ENCODE assay signal across 9 mouse cellular contexts in genomic region chr16:90624039-90624625, GRCm38 (mm10).
DNase-seq lines count a peak whose midpoint lies in the region; ATAC-seq and TF ChIP-seq lines count a peak whose summit lies in the region.
"Had no signal": no experiment of that assay in that cellular context is flagged by ENCODE, and none has a peak within 500 bp of the region (broad histone marks: within the 10 kb centered on the region; RNA-seq: fewer than 3 reads in every experiment).

No protein-coding gene starts in this region.

- no peak overlapping the region for H3K9ac ChIP-seq in limb, embryonic 15.5 days

- TF ChIP-seq CTCF in brain, embryonic 14.5 days (IDR thresholded peaks at IDR 0.05; ENCODE audit: borderline replicate concordance, extremely low read depth, insufficient read depth, insufficient read length): no peak
- no peak for TF ChIP-seq CTCF in kidney, adult 2 months (conservative IDR thresholded peaks at IDR 0.05; ENCODE audit: insufficient read depth, insufficient read length, low read depth, low read length)

- no peaks in the 10 kb centered on the region for H3K9me3 ChIP-seq in limb, embryonic 15.5 days

- H3K4me3 ChIP-seq in kidney, adult 2 months (ENCODE audit: insufficient read depth, low read depth, low read length): no peak overlapping the region
- peak overlapping the region; percentile 8; the same call in 1 of the 2 replicates for H3K4me3 ChIP-seq in limb, embryonic 15.5 days
- H3K4me3 ChIP-seq: erythroblast, embryonic 14.5 days had no signal

- H3K27me3 ChIP-seq in kidney, adult 2 months (replicated peaks; ENCODE audit: control insufficient read depth, insufficient read depth, low read length): no peaks in the 10 kb centered on the region
- no peaks in the 10 kb centered on the region for H3K27me3 ChIP-seq in limb, embryonic 15.5 days

- no peaks in the 10 kb centered on the region for H3K36me3 ChIP-seq in kidney, adult 2 months (ENCODE audit: control insufficient read depth, insufficient read depth, low read length)
- no peaks in the 10 kb centered on the region for H3K36me3 ChIP-seq in limb, embryonic 15.5 days

- 47% methylated on average over 17 of the region's 17 CpGs for WGBS in kidney, adult 2 months
- WGBS in limb, embryonic 15.5 days: 23% methylated on average over 17 of the region's 17 CpGs

- 0 out of 2 replicates have a peak, but pooled peaks cover 2% of the 10 kb centered on the region for H3K4me1 ChIP-seq in kidney, adult 2 months (ENCODE audit: control insufficient read depth, insufficient read depth, low read length)
- H3K4me1 ChIP-seq in limb, embryonic 15.5 days: peaks cover 68% of the 10 kb centered on the region

- H3K4me2 ChIP-seq in limb, embryonic 15.5 days: peak overlapping the region; percentile 30

- H3K27ac ChIP-seq in kidney, adult 2 months (ENCODE audit: insufficient read depth, low read depth, low read length): no peak overlapping the region
- peak overlapping the region; percentile 79 for H3K27ac ChIP-seq in limb, embryonic 15.5 days

- ATAC-seq in limb, embryonic 15.5 days (ENCODE audit: insufficient number of reproducible peaks, low FRiP score, low TSS enrichment, low read depth): peak; percentile 83

- DNase-seq in embryo, embryonic 11 days: peak; percentile 22
- DNase-seq in embryo, embryonic 9.5 days (ENCODE audit: extremely low spot score): no peak
- DNase-seq in brain, embryonic 14.5 days (ENCODE audit: low read depth): peak; percentile 89
- DNase-seq in heart, adult 18-20 months: peak; percentile 86 to 89
- DNase-seq in kidney, adult 2 months: peak; percentile 79
- peak; percentile 62 for DNase-seq in ovary, postnatal 36 days (ENCODE audit: low spot score)
- DNase-seq in thymus, postnatal 14 days: no peak

- no peak for TF ChIP-seq POLR2A in brain, embryonic 14.5 days (IDR thresholded peaks at IDR 0.05; ENCODE audit: borderline replicate concordance, extremely low read depth, insufficient read depth, insufficient read length, poor library complexity, severe bottlenecking)
- TF ChIP-seq POLR2A in kidney, adult 2 months (IDR thresholded peaks at IDR 0.05; ENCODE audit: low read depth, low read length): no peak

Comparison
In these comparisons a context has a peak if more than half of its experiments do, and no peak if none do; other contexts are left out.
1. DNase-seq: peak in embryo, embryonic 11 days (single experiment), brain, embryonic 14.5 days (single experiment), heart, adult 18-20 months (2 of 2), kidney, adult 2 months (single experiment) and ovary, postnatal 36 days (single experiment); none in embryo, embryonic 9.5 days (single experiment) and thymus, postnatal 14 days (single experiment).